ENCODE assay signal across 12 mouse cellular contexts in genomic region chrX:88113561-88113960, GRCm38 (mm10). TPM values are rescaled to one million over a fixed set of nuclear protein-coding genes. Genes with fewer than 3 reads are reported as not detected.
DNase-seq lines count a peak whose midpoint lies in the region; ATAC-seq and TF ChIP-seq lines count a peak whose summit lies in the region.
"Had no signal": no experiment of that assay in that cellular context is flagged by ENCODE, and none has a peak within 500 bp of the region (broad histone marks: within the 10 kb centered on the region; RNA-seq: fewer than 3 reads in every experiment).

No protein-coding gene starts in this region.

- H3K4me3 ChIP-seq in intestine, embryonic 14.5 days (ENCODE audit: low read depth, low read length), result peak overlapping the region; percentile 41
- no peak overlapping the region for H3K4me3 ChIP-seq in intestine, postnatal 0 days (ENCODE audit: low read depth, low read length)
- peak overlapping the region; percentile 42 for H3K4me3 ChIP-seq in forebrain, embryonic 15.5 days
- peak overlapping the region; percentile 44 for H3K4me3 ChIP-seq in neural tube, embryonic 13.5 days
- H3K4me3 ChIP-seq in heart, embryonic 12.5 days, result no peak overlapping the region
- H3K4me3 ChIP-seq: heart, embryonic 10.5 days had no signal

- peak overlapping the region; percentile 45 for H3K4me2 ChIP-seq in intestine, embryonic 14.5 days (ENCODE audit: low read length)
- no peak overlapping the region for H3K4me2 ChIP-seq in intestine, postnatal 0 days (replicated peaks; ENCODE audit: low read depth)
- H3K4me2 ChIP-seq in forebrain, embryonic 15.5 days (replicated peaks), result peak overlapping the region; percentile 43
- peak overlapping the region; percentile 55 for H3K4me2 ChIP-seq in neural tube, embryonic 13.5 days
- no peak overlapping the region for H3K4me2 ChIP-seq in heart, embryonic 12.5 days
- H3K4me2 ChIP-seq: liver, embryonic 11.5 days had no signal

- H3K9me3 ChIP-seq in intestine, embryonic 14.5 days (ENCODE audit: control insufficient read depth, low read length), result no peaks in the 10 kb centered on the region
- H3K9me3 ChIP-seq in intestine, postnatal 0 days (ENCODE audit: control insufficient read depth), result no peaks in the 10 kb centered on the region
- no peaks in the 10 kb centered on the region for H3K9me3 ChIP-seq in forebrain, embryonic 15.5 days
- no peaks in the 10 kb centered on the region for H3K9me3 ChIP-seq in neural tube, embryonic 13.5 days
- no peaks in the 10 kb centered on the region for H3K9me3 ChIP-seq in heart, embryonic 12.5 days (replicated peaks)
- H3K9me3 ChIP-seq: heart, embryonic 10.5 days had no signal

- 36% methylated on average over 6 of the region's 6 CpGs for WGBS in intestine, embryonic 14.5 days
- 42% methylated on average over 6 of the region's 6 CpGs for WGBS in intestine, postnatal 0 days
- 55% methylated on average over 6 of the region's 6 CpGs for WGBS in forebrain, embryonic 15.5 days
- WGBS in neural tube, embryonic 13.5 days, result 62% methylated on average over 6 of the region's 6 CpGs
- WGBS in heart, embryonic 12.5 days, result 45% methylated on average over 6 of the region's 6 CpGs

- H3K9ac ChIP-seq in intestine, embryonic 14.5 days (ENCODE audit: low read length), result no peak overlapping the region
- no peak overlapping the region for H3K9ac ChIP-seq in intestine, postnatal 0 days (ENCODE audit: low read depth, low read length)
- H3K9ac ChIP-seq in forebrain, embryonic 15.5 days (replicated peaks), result no peak overlapping the region
- H3K9ac ChIP-seq in neural tube, embryonic 13.5 days, result peak overlapping the region; percentile 31; the same call in 1 of the 2 replicates
- H3K9ac ChIP-seq in heart, embryonic 12.5 days, result no peak overlapping the region

- no peak for TF ChIP-seq CTCF in intestine, postnatal 0 days (IDR thresholded peaks at IDR 0.05; ENCODE audit: low read depth)

- no peaks in the 10 kb centered on the region for H3K36me3 ChIP-seq in intestine, embryonic 14.5 days (ENCODE audit: control insufficient read depth, insufficient read depth, low read length)
- H3K36me3 ChIP-seq in intestine, postnatal 0 days (ENCODE audit: control insufficient read depth, insufficient read depth), result no peaks in the 10 kb centered on the region
- H3K36me3 ChIP-seq in forebrain, embryonic 15.5 days, result no peaks in the 10 kb centered on the region
- no peaks in the 10 kb centered on the region for H3K36me3 ChIP-seq in neural tube, embryonic 13.5 days
- H3K36me3 ChIP-seq in heart, embryonic 12.5 days, result no peaks in the 10 kb centered on the region
- H3K36me3 ChIP-seq: heart, embryonic 10.5 days had no signal

- no peak overlapping the region for H3K27ac ChIP-seq in intestine, embryonic 14.5 days (ENCODE audit: low read depth)
- H3K27ac ChIP-seq in intestine, postnatal 0 days (ENCODE audit: low read depth, low read length), result no peak overlapping the region
- H3K27ac ChIP-seq in forebrain, embryonic 15.5 days (replicated peaks), result no peak overlapping the region
- H3K27ac ChIP-seq in neural tube, embryonic 13.5 days (replicated peaks), result no peak overlapping the region
- H3K27ac ChIP-seq in heart, embryonic 12.5 days (ENCODE audit: poor library complexity, severe bottlenecking), result no peak overlapping the region
- H3K27ac ChIP-seq: heart, embryonic 10.5 days had no signal

- no peak for ATAC-seq in intestine, embryonic 14.5 days (replicated peaks; ENCODE audit: low FRiP score, low TSS enrichment, low read depth)
- no peak for ATAC-seq in intestine, postnatal 0 days
- no peak for ATAC-seq in forebrain, embryonic 15.5 days (replicated peaks)
- ATAC-seq in neural tube, embryonic 13.5 days (ENCODE audit: low read depth), result no peak
- ATAC-seq in erythroblast, adult 5-6 weeks (replicated peaks; ENCODE audit: low FRiP score, poor library complexity, severe bottlenecking), result no peak
- no peak for ATAC-seq in monocyte, adult 5-6 weeks (replicated peaks; ENCODE audit: insufficient number of reproducible peaks, low FRiP score, low TSS enrichment, poor library complexity, severe bottlenecking)
- no peak for ATAC-seq in heart, embryonic 12.5 days (ENCODE audit: insufficient number of reproducible peaks, low FRiP score)
- ATAC-seq: inflammation-experienced regulatory T-cells, adult 6 months had no signal

- no peaks in the 10 kb centered on the region for H3K27me3 ChIP-seq in intestine, embryonic 14.5 days (replicated peaks; ENCODE audit: control insufficient read depth, insufficient read depth, low read length)
- no peaks in the 10 kb centered on the region for H3K27me3 ChIP-seq in intestine, postnatal 0 days (replicated peaks; ENCODE audit: control insufficient read depth, insufficient read depth, low read length)
- H3K27me3 ChIP-seq in forebrain, embryonic 15.5 days, result no peaks in the 10 kb centered on the region
- H3K27me3 ChIP-seq in neural tube, embryonic 13.5 days, result no peaks in the 10 kb centered on the region
- no peaks in the 10 kb centered on the region; the same call in 1 of the 2 replicates for H3K27me3 ChIP-seq in heart, embryonic 12.5 days (replicated peaks)

- DNase-seq in intestine, embryonic 14.5 days (ENCODE audit: low spot score), result no peak
- DNase-seq in cerebellum, adult 9-10 months, result peak; percentile 58
- DNase-seq: lung, postnatal 14 days had no signal

- no peaks in the 10 kb centered on the region for H3K4me1 ChIP-seq in intestine, embryonic 14.5 days (replicated peaks; ENCODE audit: control insufficient read depth, insufficient read depth, low read length)
- no peaks in the 10 kb centered on the region for H3K4me1 ChIP-seq in intestine, postnatal 0 days (replicated peaks; ENCODE audit: control insufficient read depth, insufficient read depth, low read length)
- no peaks in the 10 kb centered on the region for H3K4me1 ChIP-seq in forebrain, embryonic 15.5 days
- no peaks in the 10 kb centered on the region for H3K4me1 ChIP-seq in neural tube, embryonic 13.5 days (replicated peaks)
- H3K4me1 ChIP-seq in heart, embryonic 12.5 days (replicated peaks), result no peaks in the 10 kb centered on the region
- H3K4me1 ChIP-seq: heart, embryonic 10.5 days had no signal

RNA-seq across cellular contexts. Expression of gene Il1rapl1, which starts 1.9 kb away (rescaled TPM):
- 1.7 and 2.1 TPM in 2 replicates for polyA plus RNA-seq in intestine, embryonic 14.5 days (2014; fragmentation: Nextera tagmentation; extraction: Ambion mirVana)
- polyA plus RNA-seq in intestine, postnatal 0 days (2015; fragmentation: Nextera tagmentation; extraction: Ambion mirVana), result 0.21 and 0.27 TPM in 2 replicates
- 2.9 and 3.4 TPM in 2 replicates for polyA plus RNA-seq in forebrain, embryonic 15.5 days (2015; fragmentation: Nextera tagmentation; extraction: Ambion mirVana)
- polyA plus RNA-seq in neural tube, embryonic 13.5 days (2015; fragmentation: Nextera tagmentation; extraction: Ambion mirVana), result 3.9 and 4.0 TPM in 2 replicates
- total RNA-seq in erythroblast, adult 5-6 weeks (2015; ENCODE audit: low replicate concordance), result not detected in 2 replicates
- not detected in 2 replicates for total RNA-seq in erythroblast, adult 5-6 weeks (2017; ENCODE audit: low replicate concordance)
- not detected in 3 replicates for total RNA-seq in monocyte, adult 5-6 weeks (2017)
- polyA plus RNA-seq in heart, embryonic 12.5 days (2016; fragmentation: Nextera tagmentation; extraction: Ambion mirVana), result 0.15 and 0.26 TPM in 2 replicates
- polyA plus RNA-seq: inflammation-experienced regulatory T-cells, adult 6 months had no signal

Comparison
In these comparisons a context has a peak if more than half of its experiments do, and no peak if none do; other contexts are left out.
1. H3K4me2 ChIP-seq: peak in intestine, embryonic 14.5 days (single experiment), forebrain, embryonic 15.5 days (single experiment) and neural tube, embryonic 13.5 days (single experiment); none in intestine, postnatal 0 days (single experiment) and heart, embryonic 12.5 days (single experiment).
2. H3K4me3 ChIP-seq: peak in intestine, embryonic 14.5 days (single experiment), forebrain, embryonic 15.5 days (single experiment) and neural tube, embryonic 13.5 days (single experiment); none in intestine, postnatal 0 days (single experiment) and heart, embryonic 12.5 days (single experiment).